Mouse (Mus musculus): ENCODE measurements around the gene Ilvbl.

DNA sequence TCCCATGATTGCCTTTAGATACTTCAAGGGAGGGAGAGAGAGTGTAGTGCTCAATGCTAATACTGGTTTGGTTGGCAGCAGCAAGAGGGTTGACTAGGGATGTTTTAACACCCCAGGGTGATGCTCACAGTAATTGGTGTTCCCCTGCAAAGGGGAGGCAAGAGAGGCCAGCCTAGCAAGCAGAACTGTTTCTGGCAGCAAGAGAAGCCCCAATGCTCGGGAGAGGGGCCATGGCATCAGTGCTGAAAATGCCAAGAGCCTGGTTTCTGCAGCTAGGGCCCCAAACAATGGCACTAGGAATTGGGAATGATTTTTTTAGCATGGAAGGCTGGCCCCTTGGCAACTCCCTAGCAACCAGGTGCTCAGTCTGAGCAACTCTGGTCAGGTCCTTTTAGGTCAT, 10.8 kb downstream of the Ilvbl start:
- TF ChIP-seq CTCF (IDR thresholded peaks at IDR 0.05; ENCODE audit: low read depth): no peak
- no peak for TF ChIP-seq EP300 (IDR thresholded peaks at IDR 0.05; ENCODE audit: low read depth)

Measured in liver, embryonic 14.5 days (tissue).